ENCODE assay signal across 9 mouse cellular contexts in the genomic region with DNA sequence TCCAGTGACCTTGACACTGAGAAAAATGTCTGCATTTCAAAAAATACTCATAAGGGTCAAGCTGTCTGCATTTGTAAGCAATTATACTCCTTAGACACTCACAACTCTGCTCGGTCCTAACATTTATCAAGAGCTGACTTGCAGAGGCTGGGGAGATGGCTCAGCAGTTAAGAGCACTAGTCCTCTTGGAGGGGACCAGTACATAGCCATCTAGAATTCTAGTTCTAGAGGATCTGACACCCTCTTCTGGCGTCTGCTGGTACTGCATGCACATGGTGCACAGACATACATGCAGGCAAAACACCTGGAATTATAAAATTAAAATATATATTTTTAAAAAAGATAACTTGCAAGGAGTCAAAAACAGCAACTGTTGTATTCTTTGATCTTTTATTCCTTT. TPM values are rescaled to one million over a fixed set of nuclear protein-coding genes. Genes with fewer than 3 reads are reported as not detected.
A peak's percentile ranks its signal among the peaks of the same experiment; 100 is the strongest.
DNase-seq lines count a peak whose midpoint lies in the region; ATAC-seq and TF ChIP-seq lines count a peak whose summit lies in the region.
"Had no signal": no experiment of that assay in that cellular context is flagged by ENCODE, and none has a peak within 500 bp of the region (broad histone marks: within the 10 kb centered on the region; RNA-seq: fewer than 3 reads in every experiment).

No protein-coding gene starts in this region.

- H3K79me2 ChIP-seq in heart, adult 2 months (replicated peaks; ENCODE audit: control insufficient read depth, insufficient read depth, low read length): no peaks in the 10 kb centered on the region

- 53% methylated on average over 2 of the region's 2 CpGs for WGBS in heart, adult 2 months
- WGBS in midbrain, embryonic 14.5 days: 60% methylated on average over 2 of the region's 2 CpGs
- WGBS in midbrain, embryonic 13.5 days: 56% methylated on average over 2 of the region's 2 CpGs

- no peak overlapping the region for H3K9ac ChIP-seq in heart, adult 2 months (ENCODE audit: low read depth, low read length)
- H3K9ac ChIP-seq in midbrain, embryonic 14.5 days (replicated peaks; ENCODE audit: low read length): no peak overlapping the region
- H3K9ac ChIP-seq in midbrain, embryonic 13.5 days (replicated peaks): no peak overlapping the region
- H3K9ac ChIP-seq: neural tube, embryonic 12.5 days had no signal

- no peak for ATAC-seq in midbrain, embryonic 14.5 days (ENCODE audit: low FRiP score, low TSS enrichment)
- no peak for ATAC-seq in midbrain, embryonic 13.5 days

- H3K4me3 ChIP-seq in heart, adult 2 months: no peak overlapping the region
- no peak overlapping the region for H3K4me3 ChIP-seq in midbrain, embryonic 14.5 days (replicated peaks; ENCODE audit: low read depth, low read length)
- no peak overlapping the region for H3K4me3 ChIP-seq in midbrain, embryonic 13.5 days (replicated peaks)
- H3K4me3 ChIP-seq: neural tube, embryonic 12.5 days had no signal

- no peaks in the 10 kb centered on the region for H3K36me3 ChIP-seq in heart, adult 2 months (ENCODE audit: control insufficient read depth, insufficient read depth, low read length)
- no peaks in the 10 kb centered on the region for H3K36me3 ChIP-seq in midbrain, embryonic 14.5 days (ENCODE audit: control insufficient read depth, insufficient read depth, low read length)
- H3K36me3 ChIP-seq in midbrain, embryonic 13.5 days: peaks cover 7% of the 10 kb centered on the region; the same call in 1 of the 2 replicates
- H3K36me3 ChIP-seq: neural tube, embryonic 12.5 days had no signal

- H3K4me1 ChIP-seq in heart, adult 2 months (ENCODE audit: control insufficient read depth, insufficient read depth, low read length): no peaks in the 10 kb centered on the region
- no peaks in the 10 kb centered on the region for H3K4me1 ChIP-seq in midbrain, embryonic 14.5 days (ENCODE audit: control insufficient read depth, insufficient read depth, low read length)
- H3K4me1 ChIP-seq in midbrain, embryonic 13.5 days (replicated peaks): peaks cover 9% of the 10 kb centered on the region
- H3K4me1 ChIP-seq: neural tube, embryonic 12.5 days had no signal

- no peaks in the 10 kb centered on the region for H3K27me3 ChIP-seq in heart, adult 2 months (ENCODE audit: control insufficient read depth, insufficient read depth, low read length)
- H3K27me3 ChIP-seq in midbrain, embryonic 14.5 days (ENCODE audit: control insufficient read depth, insufficient read depth, low read length): no peaks in the 10 kb centered on the region
- H3K27me3 ChIP-seq in midbrain, embryonic 13.5 days: no peaks in the 10 kb centered on the region
- H3K27me3 ChIP-seq: neural tube, embryonic 12.5 days had no signal

- H3K27ac ChIP-seq in heart, adult 2 months: no peak overlapping the region
- H3K27ac ChIP-seq in midbrain, embryonic 14.5 days (replicated peaks; ENCODE audit: low read depth, low read length): no peak overlapping the region
- no peak overlapping the region for H3K27ac ChIP-seq in midbrain, embryonic 13.5 days
- H3K27ac ChIP-seq: neural tube, embryonic 12.5 days had no signal

- no peak for TF ChIP-seq POLR2A in heart, adult 2 months (IDR thresholded peaks at IDR 0.05; ENCODE audit: insufficient read depth, low read depth, low read length)

- no peak overlapping the region for H3K4me2 ChIP-seq in midbrain, embryonic 14.5 days (ENCODE audit: low read length)
- no peak overlapping the region for H3K4me2 ChIP-seq in midbrain, embryonic 13.5 days (replicated peaks)
- H3K4me2 ChIP-seq: neural tube, embryonic 12.5 days had no signal

- TF ChIP-seq EP300 in heart, adult 2 months (IDR thresholded peaks at IDR 0.05; ENCODE audit: insufficient read depth, low read depth, low read length): no peak

- no peaks in the 10 kb centered on the region for H3K9me3 ChIP-seq in midbrain, embryonic 14.5 days (ENCODE audit: control insufficient read depth, low read length)
- no peaks in the 10 kb centered on the region for H3K9me3 ChIP-seq in midbrain, embryonic 13.5 days
- H3K9me3 ChIP-seq: neural tube, embryonic 12.5 days had no signal

- TF ChIP-seq CTCF in heart, adult 2 months (IDR thresholded peaks at IDR 0.05): peak; percentile 61

- no peak for DNase-seq in heart, adult 2 months
- no peak for DNase-seq in heart, adult 9 months (ENCODE audit: low spot score in 2 of 2)
- DNase-seq in midbrain, embryonic 14.5 days: peak; percentile 40
- peak; percentile 72 to 82 for DNase-seq in cerebellum, postnatal 10 days
- peak; percentile 34 for DNase-seq in testis, postnatal 14 days (ENCODE audit: low spot score)
- no peak for DNase-seq in spleen, adult 12 weeks (ENCODE audit: low spot score)
- no peak for DNase-seq in layer of hippocampus, postnatal 25 days (ENCODE audit: extremely low spot score in 1 of 2, low spot score in 1 of 2)

- intact Hi-C loops in heart, adult 2 months (cut with DNase I): no loop called here

RNA-seq across cellular contexts. Expression of a gene that starts 47.5 kb away (rescaled TPM):
- total RNA-seq in heart, adult 2 months (2021): 10 to 100 TPM; 14.4 to 16.7 TPM
- 26.7 and 30.3 TPM in 2 replicates for polyA plus RNA-seq in heart, adult 2 months (2012; rRNA removed)
- polyA plus RNA-seq in midbrain, embryonic 14.5 days (2014; fragmentation: Nextera tagmentation; extraction: Ambion mirVana): 74.1 and 85.6 TPM in 2 replicates
- polyA plus RNA-seq in midbrain, embryonic 13.5 days (2015; fragmentation: Nextera tagmentation; extraction: Ambion mirVana): 91.2 and 92.7 TPM in 2 replicates
- 10 to 100 TPM; 29.2 to 36.6 TPM for total RNA-seq in layer of hippocampus, postnatal 25 days (2021)

Comparison
In these comparisons a context has a peak if more than half of its experiments do, and no peak if none do; other contexts are left out.
1. DNase-seq: peak in midbrain, embryonic 14.5 days (single experiment), cerebellum, postnatal 10 days (2 of 2) and testis, postnatal 14 days (single experiment); none in heart, adult 2 months (0 of 2), heart, adult 9 months (0 of 2), spleen, adult 12 weeks (single experiment) and layer of hippocampus, postnatal 25 days (0 of 2).